In genomic region chr8:57354876-57355275, GRCm38 (mm10) we compare ENCODE assay signal across 20 mouse cellular contexts. TPM values are rescaled to one million over a fixed set of nuclear protein-coding genes. Genes with fewer than 3 reads are reported as not detected.
DNase-seq lines count a peak whose midpoint lies in the region; ATAC-seq and TF ChIP-seq lines count a peak whose summit lies in the region.
"Had no signal": no experiment of that assay in that cellular context is flagged by ENCODE, and none has a peak within 500 bp of the region (broad histone marks: within the 10 kb centered on the region; RNA-seq: fewer than 3 reads in every experiment).

No protein-coding gene starts in this region.

- DNase-seq in heart, embryonic 10.5 days (ENCODE audit: low spot score), result no peak
- DNase-seq in heart, adult 8-10 months (ENCODE audit: low spot score), result no peak
- DNase-seq in CH12.LX (ENCODE audit: extremely low read depth) (no peak), ES-CJ7 (ENCODE audit: low read depth, low spot score) (peak; percentile 49)
- DNase-seq in cerebellum, adult 11 months, result no peak
- DNase-seq in spleen, adult 12 weeks (ENCODE audit: low spot score), result no peak
- DNase-seq: adrenal gland, postnatal 14 days; cerebellum, adult 18-20 months; cerebellum, adult 9-11 months; cerebellum, postnatal 36 days; gastrocnemius, postnatal 36 days; kidney, adult 2 months had no signal

- peak overlapping the region; percentile 47; the same call in 1 of the 2 replicates for H3K27ac ChIP-seq in heart, embryonic 10.5 days
- H3K27ac ChIP-seq in CH12.LX (ENCODE audit: insufficient read depth, low read depth), result no peak overlapping the region
- H3K27ac ChIP-seq in heart, embryonic 15.5 days, result peak overlapping the region; percentile 39
- H3K27ac ChIP-seq: forebrain, embryonic 15.5 days; hindbrain, embryonic 10.5 days; hindbrain, embryonic 15.5 days had no signal

- 58% methylated on average over 2 of the region's 2 CpGs for WGBS in heart, embryonic 10.5 days
- 58% methylated on average over 2 of the region's 2 CpGs for WGBS in heart, embryonic 15.5 days

- 0 out of 2 replicates have a peak, but pooled peaks have one; percentile 37 for TF ChIP-seq EP300 in CH12.LX (IDR thresholded peaks at IDR 0.05; ENCODE audit: low read length)

- no peaks in the 10 kb centered on the region for H3K79me2 ChIP-seq in CH12.LX (replicated peaks; ENCODE audit: control insufficient read depth, extremely low read depth, insufficient read depth, poor library complexity, severe bottlenecking)

- no peak for ATAC-seq in heart, embryonic 15.5 days (replicated peaks; ENCODE audit: insufficient number of reproducible peaks, insufficient read depth, low FRiP score, low read depth)
- ATAC-seq: activated CD4-positive, CD25-positive, alpha-beta regulatory T cell, adult 4 months; forebrain, embryonic 15.5 days; intestine, embryonic 16.5 days had no signal

- in situ Hi-C loops in CH12.LX (cut with MboI; ENCODE audit: low pct_ligation_motif_present, low pct_unique_long_range_greater_than_20kb, low sequenced_read_pairs), result no loop called here

- no peak for TF ChIP-seq POLR2A in CH12.LX (IDR thresholded peaks at IDR 0.05; ENCODE audit: low read depth, low read length)

- peak overlapping the region; percentile 65; the same call in 1 of the 2 replicates for H3K4me3 ChIP-seq in heart, embryonic 10.5 days
- H3K4me3 ChIP-seq in CH12.LX (replicated peaks in 1 of 3; ENCODE audit: low read depth in 2 of 3, low read length in 2 of 3, poor library complexity in 1 of 3), result no peak overlapping the region
- H3K4me3 ChIP-seq in heart, embryonic 15.5 days, result peak overlapping the region; percentile 5; the same call in 1 of the 2 replicates
- H3K4me3 ChIP-seq: forebrain, embryonic 15.5 days; hindbrain, embryonic 15.5 days had no signal

- no peak for TF ChIP-seq RAD21 in CH12.LX (IDR thresholded peaks at IDR 0.05; ENCODE audit: low read depth, low read length)

- no peaks in the 10 kb centered on the region for H3K36me3 ChIP-seq in heart, embryonic 10.5 days
- no peaks in the 10 kb centered on the region for H3K36me3 ChIP-seq in CH12.LX (replicated peaks in 1 of 2; ENCODE audit: control insufficient read depth in 1 of 2, insufficient read depth in 1 of 2, low read length in 1 of 2)
- no peaks in the 10 kb centered on the region for H3K36me3 ChIP-seq in heart, embryonic 15.5 days
- H3K36me3 ChIP-seq: forebrain, embryonic 15.5 days; hindbrain, embryonic 10.5 days; hindbrain, embryonic 15.5 days had no signal

- H3K9me3 ChIP-seq in heart, embryonic 10.5 days, result no peaks in the 10 kb centered on the region
- H3K9me3 ChIP-seq in CH12.LX (replicated peaks; ENCODE audit: low read length), result no peaks in the 10 kb centered on the region
- H3K9me3 ChIP-seq in heart, embryonic 15.5 days (replicated peaks), result no peaks in the 10 kb centered on the region
- H3K9me3 ChIP-seq: forebrain, embryonic 15.5 days; hindbrain, embryonic 10.5 days; hindbrain, embryonic 15.5 days had no signal

- H3K4me1 ChIP-seq in heart, embryonic 10.5 days, result peaks cover 20% of the 10 kb centered on the region
- no peaks in the 10 kb centered on the region for H3K4me1 ChIP-seq in CH12.LX (ENCODE audit: control insufficient read depth in 1 of 2, insufficient read depth in 2 of 2)
- peaks cover 37% of the 10 kb centered on the region for H3K4me1 ChIP-seq in heart, embryonic 15.5 days (replicated peaks)

- peaks cover 30% of the 10 kb centered on the region; the same call in 1 of the 2 replicates for H3K27me3 ChIP-seq in heart, embryonic 10.5 days (ENCODE audit: insufficient read depth, poor library complexity, severe bottlenecking)
- H3K27me3 ChIP-seq in CH12.LX (replicated peaks), result no peaks in the 10 kb centered on the region
- no peaks in the 10 kb centered on the region for H3K27me3 ChIP-seq in heart, embryonic 15.5 days

- dilution Hi-C loops in CH12.LX (cut with MboI; ENCODE audit: extremely low pct_ligation_motif_present, extremely low pct_unique_long_range_greater_than_20kb, low sequenced_read_pairs), result no loop called here

- no peak overlapping the region for H3K9ac ChIP-seq in CH12.LX (ENCODE audit: insufficient read depth, low read depth)
- no peak overlapping the region for H3K9ac ChIP-seq in heart, embryonic 15.5 days
- H3K9ac ChIP-seq: forebrain, embryonic 15.5 days; hindbrain, embryonic 15.5 days had no signal

- TF ChIP-seq CTCF in CH12.LX (conservative IDR thresholded peaks at IDR 0.05 in 1 of 2, IDR thresholded peaks at IDR 0.05 in 1 of 2; ENCODE audit: low read depth in 2 of 2, low read length in 2 of 2), result no peak

- H3K4me2 ChIP-seq in CH12.LX (ENCODE audit: insufficient read depth, low read depth, poor library complexity, severe bottlenecking), result no peak overlapping the region
- H3K4me2 ChIP-seq in heart, embryonic 15.5 days, result peak overlapping the region; percentile 49
- H3K4me2 ChIP-seq: forebrain, embryonic 15.5 days had no signal

TF ChIP-seq in CH12.LX, 34 proteins besides CTCF, POLR2A, EP300 and RAD21:
- TF ChIP-seq IRF4 (IDR thresholded peaks at IDR 0.05; ENCODE audit: low read depth, low read length), result peak; percentile 48; the same call in 1 of the 2 replicates
- TF ChIP-seq NRF1 (IDR thresholded peaks at IDR 0.05; ENCODE audit: low read depth, low read length), result no peak

RNA-seq across cellular contexts. Expression of gene Hand2, which starts 34.1 kb away (rescaled TPM):
- 10.3 and 16.7 TPM in 2 replicates for polyA plus RNA-seq in heart, embryonic 10.5 days (2016; fragmentation: Nextera tagmentation; extraction: Ambion mirVana)
- total RNA-seq in heart, adult 8-10 months (2022), result 10 to 100 TPM; 43.0 to 58.5 (median 52.6) TPM
- total RNA-seq in CH12.LX (2012; rRNA removed) (not detected in 2 replicates), CH12.LX (2014; rRNA removed) (not detected in 2 replicates)
- polyA plus RNA-seq in CH12.LX (2012; ENCODE audit: insufficient read length, low read depth), result not detected in 2 replicates
- 8.7 and 11.8 TPM in 2 replicates for polyA plus RNA-seq in heart, embryonic 15.5 days (2015; fragmentation: Nextera tagmentation; extraction: Ambion mirVana)
- total RNA-seq: gastrocnemius, postnatal 36 days; MEL had no signal
- polyA plus RNA-seq: activated CD4-positive, CD25-positive, alpha-beta regulatory T cell, adult 4 months; forebrain, embryonic 11.5 days; forebrain, embryonic 15.5 days; hindbrain, embryonic 10.5 days; hindbrain, embryonic 15.5 days had no signal

Comparison
In these comparisons a context has a peak if more than half of its experiments do, and no peak if none do; other contexts are left out.
1. H3K4me3 ChIP-seq: peak in heart, embryonic 10.5 days (single experiment) and heart, embryonic 15.5 days (single experiment); none in CH12.LX (0 of 3).